Mouse (Mus musculus) hindlimb bud, embryonic 11.5 days (tissue): ENCODE measurements around the gene Gm9573.

Source experiments
- DNase-seq: peaks from one replicate; pipeline ENCODE4 v3.0.0-alpha.2; 2012; ENCODE audit warnings: low read depth, low spot score; ENCODE audit errors: extremely low spot score

The Gm9573 gene

DNA sequence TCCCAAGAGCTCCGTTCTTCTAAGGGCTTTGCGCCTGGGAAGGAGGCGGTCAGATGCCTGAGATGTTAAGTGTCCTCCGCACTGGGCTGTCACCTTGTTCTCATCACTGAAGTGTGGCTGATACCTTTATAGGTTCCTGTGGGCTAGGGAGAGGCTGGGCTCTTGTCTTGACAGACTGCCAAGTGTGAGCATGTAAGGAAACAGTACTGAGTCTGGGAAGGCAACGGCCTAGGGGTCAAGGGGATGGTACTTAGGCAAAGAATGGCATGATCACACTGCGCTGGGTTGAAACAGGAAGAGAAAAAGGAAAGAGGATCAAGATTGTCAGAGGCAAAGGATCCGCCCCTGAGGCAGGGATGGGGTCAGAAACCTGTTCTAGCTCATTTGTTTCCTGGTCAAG, at the start of gene Gm9573:
TSS of gene Gm9573 (minus strand) at position 101 of the 400 bp plus-strand sequence.
- DNase-seq: no peak

DNA sequence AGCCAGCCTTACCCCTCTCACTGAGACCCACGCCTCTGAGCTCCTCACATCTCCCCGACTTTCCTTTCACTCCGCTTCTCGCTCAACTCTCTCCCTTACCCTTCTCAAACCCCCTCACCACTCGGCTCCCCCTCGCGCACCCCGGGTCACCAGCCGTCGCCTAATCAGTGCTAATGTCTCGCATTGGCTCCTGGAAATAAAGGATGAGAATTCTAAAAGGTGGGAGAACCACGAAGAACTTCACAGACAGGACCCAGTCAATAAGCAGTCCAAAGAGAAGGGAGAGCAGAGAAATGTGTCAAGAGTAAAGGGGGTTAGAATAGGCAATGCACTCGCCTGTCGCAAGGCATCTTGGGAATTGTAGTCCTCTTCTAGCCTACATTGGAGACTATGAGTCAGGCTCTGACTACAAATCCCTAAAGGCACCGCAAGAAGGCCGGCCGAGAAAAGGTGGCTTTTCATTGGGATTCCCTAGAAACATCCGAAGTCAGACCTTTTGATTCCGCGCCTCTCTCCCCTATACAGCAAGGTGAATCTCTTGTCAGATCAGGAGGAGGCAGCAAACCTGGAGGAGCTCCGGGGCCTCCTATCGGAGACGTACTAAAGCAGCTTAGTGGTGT, 47.1 kb upstream of the Gm9573 start, which contains the start of gene Gtf2h4:
TSS of gene Gtf2h4 (minus strand) at position 324 of the 620 bp plus-strand sequence.
- DNase-seq: peak; percentile 88

DNA sequence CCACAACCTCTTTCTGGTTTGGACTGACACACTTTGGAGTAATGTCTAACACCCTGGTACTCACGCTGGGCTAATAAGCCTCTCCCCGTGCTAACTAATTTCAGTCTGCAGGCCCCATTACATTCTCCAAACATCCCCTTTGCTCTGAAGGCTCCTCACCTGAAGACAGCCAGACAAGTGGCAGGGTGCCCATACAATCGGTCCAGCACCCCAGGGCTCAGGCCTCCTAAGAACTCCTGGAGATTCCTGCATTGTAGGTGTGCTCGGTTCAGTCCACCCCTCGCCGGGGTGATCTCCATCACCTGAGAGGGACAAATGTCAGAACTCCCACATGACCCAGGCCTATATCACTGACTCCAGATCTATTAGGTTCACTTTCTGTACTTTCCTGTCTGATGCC, 46.1 kb upstream of the Gm9573 start:
- DNase-seq: no peak

- DNase-seq: no peak
Measured at GRCm38 (mm10) chr17:35671846-35672245, 45.4 kb upstream of the Gm9573 start.

DNA sequence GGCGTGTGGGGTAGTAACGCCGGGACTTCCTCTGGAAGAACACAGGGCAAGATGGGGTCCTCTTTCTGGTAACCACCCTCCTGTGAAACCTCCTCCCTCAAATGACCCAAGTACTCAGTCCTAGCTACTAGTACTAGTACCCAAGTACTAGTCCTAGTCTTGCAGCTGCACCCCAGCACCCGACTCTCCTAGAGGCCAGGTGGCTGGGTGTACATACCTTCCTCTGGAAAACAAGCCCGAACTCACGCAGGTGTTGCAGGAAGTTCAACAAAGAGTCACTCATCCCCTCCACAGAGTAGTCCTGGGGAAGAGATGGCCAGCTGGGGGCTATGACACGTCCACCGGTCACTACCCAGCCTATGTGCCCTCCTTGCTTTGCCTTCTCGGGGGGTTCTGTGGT, 43.3 kb upstream of the Gm9573 start:
- no peak for DNase-seq

DNA sequence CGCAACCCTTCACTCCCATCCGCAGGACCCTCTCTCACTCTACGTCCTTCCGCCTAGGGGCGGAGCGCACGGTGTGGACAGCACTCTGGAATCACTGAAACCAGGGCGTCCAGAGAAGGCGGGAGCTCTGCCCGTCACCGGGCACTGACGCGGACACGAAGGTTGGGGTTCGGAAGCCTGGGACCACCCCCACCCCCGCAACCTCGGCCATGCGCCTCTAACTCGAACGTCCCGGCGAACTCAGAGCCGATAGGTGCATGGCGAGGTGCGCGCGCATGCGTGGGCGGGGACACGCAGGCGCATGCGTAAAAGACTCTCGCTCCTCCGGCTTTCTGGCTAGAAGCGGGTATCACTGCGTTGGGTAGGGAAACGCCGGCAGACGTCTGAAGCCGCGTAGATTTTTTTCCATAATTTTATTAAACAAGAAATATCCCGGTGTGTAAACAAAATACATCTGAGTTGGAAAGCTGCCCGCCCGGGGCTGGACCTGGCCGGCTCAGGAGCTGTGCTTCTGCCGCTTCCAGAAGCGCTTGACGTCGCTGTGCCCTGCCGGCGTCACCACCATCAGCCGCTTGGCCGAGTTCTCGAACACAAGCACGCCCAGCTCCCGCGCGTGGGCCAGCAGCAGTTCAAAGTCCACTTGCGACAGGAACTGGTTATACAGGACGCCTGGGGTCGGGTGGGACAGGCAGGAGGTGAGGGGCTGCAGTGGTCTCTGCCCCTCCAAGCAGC, 41.1 kb upstream of the Gm9573 start, which contains the start of gene Vars2:
TSS of gene Vars2 (minus strand) at position 259 of the 732 bp plus-strand sequence.
- peak; percentile 88 for DNase-seq

DNA sequence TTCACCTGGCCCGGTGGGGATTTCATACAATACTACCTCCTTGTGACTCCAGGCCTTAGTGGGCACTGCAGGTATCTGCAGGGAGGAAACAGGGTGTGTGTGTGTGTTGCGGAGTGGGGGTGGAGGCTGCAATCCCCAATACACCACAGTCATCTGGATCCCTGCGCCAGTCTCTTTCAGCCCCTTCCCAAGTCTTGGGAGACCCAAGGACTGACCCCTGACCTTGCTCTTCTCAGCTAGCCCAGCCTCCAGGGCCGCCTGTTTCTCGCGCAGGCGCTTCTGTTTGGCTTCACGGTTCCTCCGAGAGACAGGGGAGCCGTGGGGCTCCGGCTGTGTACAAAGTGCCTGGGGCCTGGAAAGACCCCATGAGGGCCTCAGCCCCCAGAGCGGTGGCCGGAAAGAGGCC, 40.4 kb upstream of the Gm9573 start:
- no peak for DNase-seq

DNA sequence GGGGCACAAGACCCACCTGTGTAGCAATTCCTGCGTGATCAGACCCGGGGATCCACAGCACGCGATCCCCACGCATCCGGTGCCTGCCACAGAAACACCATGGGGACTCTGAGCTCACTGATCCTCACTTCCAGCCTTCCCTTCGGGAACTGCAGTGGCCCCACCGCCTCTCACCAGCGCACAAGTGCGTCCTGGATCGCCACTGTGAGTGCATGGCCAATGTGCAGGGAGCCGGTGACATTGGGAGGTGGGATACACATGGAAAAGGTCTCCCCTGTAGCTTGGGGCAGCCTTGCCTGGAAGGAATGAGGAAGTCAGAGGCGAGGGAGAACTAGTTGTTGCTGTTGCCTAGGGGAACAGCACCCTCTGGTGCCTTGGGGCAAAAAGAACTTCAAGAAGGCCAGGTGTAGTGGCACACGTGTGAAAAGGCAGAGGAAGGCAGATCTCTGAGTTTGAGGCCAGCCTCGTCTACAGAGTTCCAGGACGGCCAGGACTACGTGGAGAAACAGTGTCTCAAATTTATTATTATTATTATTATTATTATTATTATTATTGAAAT, 39.6 kb upstream of the Gm9573 start:
- no peak for DNase-seq

DNA sequence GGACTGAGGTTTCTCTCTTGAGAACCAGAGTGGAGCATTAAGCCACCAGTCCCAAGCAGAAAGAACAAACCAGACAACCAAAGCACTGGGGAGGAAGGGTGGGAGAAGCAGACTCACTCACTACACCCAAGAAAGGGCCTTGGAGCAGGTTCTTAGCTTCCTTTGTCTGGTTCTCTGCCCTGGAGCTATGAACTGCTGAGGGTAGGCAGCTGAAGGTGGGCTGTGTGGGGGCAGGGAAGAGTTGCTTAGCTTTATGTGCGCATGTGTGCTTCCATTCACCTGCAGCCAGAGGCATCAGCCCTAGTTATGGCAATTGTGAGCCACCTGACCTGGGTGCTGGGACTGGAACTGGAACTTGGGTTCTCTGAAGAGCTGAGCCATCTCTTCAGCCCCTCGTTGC, 26.6 kb upstream of the Gm9573 start:
- DNase-seq: no peak

DNA sequence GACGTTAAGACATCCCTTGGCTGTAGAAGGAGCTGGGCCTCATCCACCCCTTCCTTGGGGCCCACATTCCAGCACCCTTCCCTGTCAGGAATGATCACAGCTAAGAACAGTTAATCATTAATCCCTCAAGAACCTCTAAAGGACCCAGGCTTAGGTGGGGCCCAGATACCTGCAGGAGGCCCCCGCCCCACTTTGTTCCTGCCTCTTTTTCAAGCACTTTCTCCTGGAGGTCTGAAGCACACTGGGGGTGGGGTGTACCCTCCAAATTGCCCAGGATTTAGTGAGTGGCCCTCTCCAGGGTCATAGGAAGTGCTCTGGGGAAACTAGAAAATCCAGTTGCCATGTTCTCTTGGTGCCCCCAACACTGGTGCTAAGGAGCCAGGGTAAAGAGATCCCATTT, 23.0 kb upstream of the Gm9573 start:
- no peak for DNase-seq

GRCm38 (mm10) chr17:35643609-35644236, 17.3 kb upstream of the Gm9573 start, which contains the start of gene Mucl3:
Gene Mucl3 (minus strand): TSS chr17:35643695.
- DNase-seq: no peak

- DNase-seq: no peak
Measured at GRCm38 (mm10) chr17:35639352-35639751, 12.9 kb upstream of the Gm9573 start.

DNA sequence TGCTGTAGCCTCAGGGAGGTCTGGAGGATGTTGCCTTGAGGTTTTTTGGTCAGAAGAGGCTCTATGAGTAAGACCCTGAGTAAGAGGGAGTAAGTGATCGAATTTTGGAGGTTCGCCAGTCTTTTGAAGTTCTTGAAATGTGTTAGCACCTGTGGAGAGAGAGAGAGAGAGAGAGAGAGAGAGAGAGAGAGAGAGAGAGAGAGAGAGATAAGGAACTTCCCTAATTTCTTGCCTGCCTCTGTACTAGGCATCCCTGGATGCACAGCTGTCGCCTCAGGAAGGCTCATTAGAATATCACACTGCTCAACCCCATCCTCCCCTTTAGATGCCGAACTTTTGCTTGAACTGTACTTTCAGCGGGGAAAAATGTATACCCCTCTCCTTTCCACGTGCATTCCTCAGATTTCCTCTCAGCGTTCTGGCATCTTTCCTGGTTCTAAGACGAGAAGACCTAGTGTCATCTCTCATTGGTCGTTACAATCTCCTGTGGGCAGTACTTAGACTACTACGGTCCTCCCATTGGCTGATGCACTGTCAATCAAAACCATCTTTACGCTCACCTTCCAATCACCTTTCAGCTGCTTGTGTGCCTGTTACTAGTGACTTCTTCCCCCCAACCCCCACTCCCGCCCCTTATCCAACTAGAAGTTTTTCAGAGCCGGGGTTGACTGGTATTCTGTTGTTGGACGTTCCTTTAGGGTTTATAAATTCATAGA, 12.2 kb upstream of the Gm9573 start:
- no peak for DNase-seq

DNA sequence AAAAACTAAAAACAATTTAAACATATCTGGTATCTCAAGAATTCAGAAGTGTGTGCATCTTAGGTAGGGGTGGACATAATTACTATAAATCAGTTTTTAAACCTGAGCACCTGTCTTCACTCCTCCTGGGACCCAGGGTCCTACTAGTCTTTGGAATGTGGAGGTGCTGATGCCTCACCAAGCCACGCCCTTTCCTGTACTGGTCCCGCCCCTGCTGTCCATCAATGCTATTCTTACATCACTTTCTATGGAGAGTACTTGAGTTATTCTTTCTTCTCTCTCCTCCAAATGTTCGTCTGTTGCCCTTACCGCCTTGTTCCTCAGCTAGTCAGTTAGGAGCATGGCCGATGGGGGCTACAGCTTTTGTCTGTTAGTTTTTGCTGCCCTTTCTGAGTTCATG, 9.9 kb upstream of the Gm9573 start:
- DNase-seq: no peak

DNA sequence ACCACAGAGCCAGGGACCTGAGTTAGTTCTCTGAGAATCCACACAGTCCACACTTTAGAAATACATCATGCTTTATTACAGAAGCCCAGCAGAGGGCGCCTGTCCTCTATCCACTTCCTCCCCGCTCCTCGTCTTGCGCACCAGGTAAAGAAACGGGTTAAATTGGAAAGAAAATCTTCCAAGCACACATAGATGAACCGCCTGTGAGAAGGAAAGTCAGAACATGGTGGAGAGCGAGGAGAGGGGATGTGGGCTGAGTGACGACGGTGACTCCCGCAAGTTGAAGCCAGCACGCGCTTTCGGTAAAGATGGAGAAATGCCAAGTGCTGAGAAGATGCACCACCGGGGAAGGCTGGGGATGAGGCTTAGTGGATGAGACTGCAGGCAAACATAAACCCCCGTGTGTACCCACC, 9.3 kb upstream of the Gm9573 start:
- DNase-seq: peak; percentile 53

GRCm38 (mm10) chr17:35635202-35635601, 8.8 kb upstream of the Gm9573 start:
- no peak for DNase-seq

DNA sequence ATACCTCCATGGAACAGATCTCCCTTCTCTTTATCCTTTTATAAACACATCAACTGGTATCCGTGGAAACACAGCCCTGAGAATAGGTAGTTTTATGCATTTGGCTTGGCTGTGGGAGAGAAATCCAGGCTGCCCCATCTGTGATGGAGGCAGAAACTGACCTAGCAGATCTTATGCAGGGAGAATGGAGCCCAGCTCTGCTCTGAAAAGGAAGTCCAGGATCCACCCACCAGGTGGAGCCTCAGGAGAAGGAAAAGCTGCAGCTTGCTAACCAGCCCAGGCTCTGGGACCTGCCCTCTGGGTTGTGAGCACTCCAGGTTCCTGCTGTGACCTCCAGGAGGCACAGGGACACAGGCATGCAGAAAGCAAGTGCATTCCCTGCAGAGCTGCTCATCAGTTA, 7.6 kb upstream of the Gm9573 start:
- DNase-seq: no peak

DNA sequence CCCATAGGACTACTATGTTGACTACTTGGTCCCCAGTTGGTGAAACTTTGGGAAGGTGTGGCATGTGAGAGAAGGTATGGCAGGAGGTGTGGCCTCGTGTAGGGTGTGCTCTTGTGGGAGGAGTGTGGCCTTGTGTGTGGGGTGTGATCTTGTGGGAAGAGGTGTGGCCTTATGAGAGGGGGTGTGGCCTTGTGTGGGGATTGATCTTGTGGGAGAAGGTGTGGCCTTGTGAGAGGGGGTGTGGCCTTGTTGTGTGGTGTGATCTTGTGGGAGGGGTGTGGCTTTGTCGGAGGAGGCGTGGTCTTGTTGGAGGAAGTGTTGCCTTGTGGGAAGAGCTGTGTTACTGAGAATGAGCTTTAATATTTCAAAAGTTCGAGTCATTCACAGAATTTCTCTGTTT, 9.3 kb downstream of the Gm9573 start:
- no peak for DNase-seq

- DNase-seq: no peak
Measured at GRCm38 (mm10) chr17:35601736-35602354, 24.6 kb downstream of the Gm9573 start.

GRCm38 (mm10) chr17:35601249-35601648, 25.2 kb downstream of the Gm9573 start, which contains the start of gene Sfta2:
Gene Sfta2 (plus strand): TSS chr17:35601549.
- DNase-seq: no peak

DNA sequence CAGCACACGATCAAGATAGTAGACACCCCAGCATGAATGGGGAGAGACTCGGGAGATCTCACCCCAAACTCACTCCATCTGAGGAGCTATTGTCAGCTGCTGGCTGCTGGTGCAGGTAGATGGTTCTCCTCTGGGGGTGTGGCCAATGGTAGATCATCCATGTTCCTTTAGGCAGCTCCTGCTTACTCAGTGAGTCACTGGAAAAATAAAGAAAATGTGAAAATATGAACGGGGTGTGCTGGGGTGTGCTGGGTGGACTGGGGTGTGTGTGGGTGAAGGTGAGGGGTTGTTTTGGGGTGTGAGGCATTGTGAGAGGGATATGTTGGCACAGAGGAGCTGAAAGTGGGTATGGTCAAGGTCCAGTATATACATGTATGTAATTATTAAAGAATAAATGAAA, 29.0 kb downstream of the Gm9573 start:
- DNase-seq: no peak
